8 mouse cellular contexts compared by ENCODE assay signal in genomic region chr11:87986831-87987793, GRCm38 (mm10). TPM values are rescaled to one million over a fixed set of nuclear protein-coding genes. Genes with fewer than 3 reads are reported as not detected.
DNase-seq lines count a peak whose midpoint lies in the region; ATAC-seq lines count a peak whose summit lies in the region.

Dynll2 (minus strand) TSS chr11:87987533.

- no peaks in the 10 kb centered on the region for H3K27me3 ChIP-seq in embryonic facial prominence, embryonic 10.5 days (replicated peaks; ENCODE audit: low read depth, poor library complexity, severe bottlenecking)
- no peaks in the 10 kb centered on the region for H3K27me3 ChIP-seq in intestine, embryonic 16.5 days (replicated peaks; ENCODE audit: control insufficient read depth, insufficient read depth, low read length)
- H3K27me3 ChIP-seq in midbrain, embryonic 11.5 days (ENCODE audit: control insufficient read depth, insufficient read depth, low read length) = no peaks in the 10 kb centered on the region

- ATAC-seq in intestine, embryonic 16.5 days = peak; percentile 93
- peak; percentile 97 for ATAC-seq in midbrain, embryonic 11.5 days (ENCODE audit: low FRiP score)

- peak within 1 kb of the TSS; percentile 100 for H3K4me3 ChIP-seq in embryonic facial prominence, embryonic 10.5 days
- H3K4me3 ChIP-seq in intestine, embryonic 16.5 days (ENCODE audit: low read length) = peak within 1 kb of the TSS; percentile 99
- H3K4me3 ChIP-seq in midbrain, embryonic 11.5 days (ENCODE audit: low read depth, low read length) = peak within 1 kb of the TSS; percentile 99

- peaks cover 30% of the 10 kb centered on the region for H3K36me3 ChIP-seq in embryonic facial prominence, embryonic 10.5 days (replicated peaks)
- H3K36me3 ChIP-seq in intestine, embryonic 16.5 days (ENCODE audit: control insufficient read depth, insufficient read depth, low read length) = peaks cover 4% of the 10 kb centered on the region
- peaks cover 10% of the 10 kb centered on the region for H3K36me3 ChIP-seq in midbrain, embryonic 11.5 days (ENCODE audit: control insufficient read depth, insufficient read depth, low read length)

- no peaks in the 10 kb centered on the region for H3K9me3 ChIP-seq in embryonic facial prominence, embryonic 10.5 days
- no peaks in the 10 kb centered on the region for H3K9me3 ChIP-seq in intestine, embryonic 16.5 days (ENCODE audit: control insufficient read depth, low read length)
- no peaks in the 10 kb centered on the region for H3K9me3 ChIP-seq in midbrain, embryonic 11.5 days (ENCODE audit: control insufficient read depth, low read length)

- intact Hi-C loops in left cerebral cortex, postnatal 4 days (cut with DNase I) = no loop called here

- H3K4me2 ChIP-seq in intestine, embryonic 16.5 days (ENCODE audit: low read depth, low read length) = peak within 1 kb of the TSS; percentile 85
- H3K4me2 ChIP-seq in midbrain, embryonic 11.5 days = peak within 1 kb of the TSS; percentile 92

- H3K9ac ChIP-seq in intestine, embryonic 16.5 days (ENCODE audit: low read depth, low read length) = peak within 1 kb of the TSS; percentile 98
- H3K9ac ChIP-seq in midbrain, embryonic 11.5 days (ENCODE audit: low read length) = peak within 1 kb of the TSS; percentile 96

- DNase-seq in layer of hippocampus, adult 11-12 months (ENCODE audit: low spot score) = peak; percentile 88
- DNase-seq in layer of hippocampus, adult 9-10 months (ENCODE audit: low spot score) = no peak
- peak; percentile 98 for DNase-seq in embryonic facial prominence, embryonic 10.5 days (ENCODE audit: low spot score)
- no peak for DNase-seq in gonadal fat pad, adult 2 months (ENCODE audit: low read depth)
- peak; percentile 99 for DNase-seq in left cerebral cortex, postnatal 4 days
- DNase-seq in midbrain, embryonic 11.5 days (ENCODE audit: low spot score, missing footprints) = peak; percentile 99
- DNase-seq in skeletal muscle tissue, adult 2 months (ENCODE audit: low read depth, low spot score) = peak; percentile 86

- H3K4me1 ChIP-seq in embryonic facial prominence, embryonic 10.5 days = peaks cover 35% of the 10 kb centered on the region
- peaks cover 33% of the 10 kb centered on the region for H3K4me1 ChIP-seq in intestine, embryonic 16.5 days (ENCODE audit: control insufficient read depth, insufficient read depth, low read length)
- peaks cover 18% of the 10 kb centered on the region for H3K4me1 ChIP-seq in midbrain, embryonic 11.5 days (ENCODE audit: control insufficient read depth, insufficient read depth, low read length)

- WGBS in embryonic facial prominence, embryonic 10.5 days = under 1% methylated on average over 107 of the region's 107 CpGs
- WGBS in intestine, embryonic 16.5 days = under 1% methylated on average over 101 of the region's 107 CpGs
- WGBS in midbrain, embryonic 11.5 days = under 1% methylated on average over 83 of the region's 107 CpGs

- peak within 1 kb of the TSS; percentile 99 for H3K27ac ChIP-seq in embryonic facial prominence, embryonic 10.5 days (replicated peaks)
- H3K27ac ChIP-seq in intestine, embryonic 16.5 days (ENCODE audit: low read length) = peak within 1 kb of the TSS; percentile 97
- H3K27ac ChIP-seq in midbrain, embryonic 11.5 days (ENCODE audit: low read depth, low read length) = peak within 1 kb of the TSS; percentile 94

RNA-seq across cellular contexts. Expression of gene Dynll2, which starts in this region (rescaled TPM):
- 27.0 and 28.2 TPM in 2 replicates for polyA plus RNA-seq in embryonic facial prominence, embryonic 10.5 days (2016; fragmentation: Nextera tagmentation; extraction: Ambion mirVana)
- 101 and 125 TPM in 2 replicates for polyA plus RNA-seq in gonadal fat pad, adult 2 months (2012; rRNA removed)
- polyA plus RNA-seq in intestine, embryonic 16.5 days (2015; fragmentation: Nextera tagmentation; extraction: Ambion mirVana) = 27.9 and 30.5 TPM in 2 replicates
- total RNA-seq in left cerebral cortex, postnatal 4 days (2021) = 100 to 1,000 TPM; 311 to 328 TPM
- polyA plus RNA-seq in midbrain, embryonic 11.5 days (2014; fragmentation: Nextera tagmentation; extraction: Ambion mirVana) = 20.5 and 22.6 TPM in 2 replicates

Comparison
In these comparisons a context has a peak if more than half of its experiments do, and no peak if none do; other contexts are left out.
1. DNase-seq: peak in layer of hippocampus, adult 11-12 months (single experiment), embryonic facial prominence, embryonic 10.5 days (single experiment), left cerebral cortex, postnatal 4 days (single experiment), midbrain, embryonic 11.5 days (single experiment) and skeletal muscle tissue, adult 2 months (single experiment); none in layer of hippocampus, adult 9-10 months (single experiment) and gonadal fat pad, adult 2 months (single experiment).
2. Peak in every context shown above with its lines, with median percentiles within 50 percentile points of each other: H3K27ac ChIP-seq and H3K4me3 ChIP-seq.